Mouse (Mus musculus): ENCODE results near the gene Olfr487.
"Not testable (repeated sequence)": the region's sequence is repeated elsewhere in the genome, so short reads cannot be mapped to it uniquely, and the experiment has no call there.

The Olfr487 gene

GRCm38 (mm10) chr7:108214536-108214935, at the start of gene Olfr487:
TSS of gene Olfr487 (minus strand) at chr7:108214636.
- DNase-seq, result not testable (repeated sequence)

DNA sequence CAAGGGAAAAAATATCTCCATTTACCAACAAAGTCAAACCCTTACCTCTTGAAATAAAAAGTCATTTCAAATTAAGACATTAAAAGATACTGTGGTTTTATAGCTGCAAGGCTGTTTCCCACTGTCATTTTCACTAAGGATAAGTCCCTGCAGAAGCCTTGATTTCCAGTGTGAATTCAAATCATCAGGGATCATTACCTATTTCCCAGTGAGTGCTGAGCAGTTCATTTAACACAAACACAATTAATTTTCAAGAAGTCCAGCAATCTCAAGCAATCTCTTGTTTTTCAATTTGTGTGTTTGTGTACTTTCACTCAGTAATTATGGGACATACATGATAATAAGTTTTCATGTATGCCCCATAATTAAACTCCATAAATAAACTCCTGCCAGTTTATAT, 43.8 kb upstream of the Olfr487 start, which contains the start of gene Olfr488:
Olfr488 (minus strand) TSS at position 101 of the 400 bp plus-strand sequence.
- DNase-seq, result no peak

- DNase-seq, result no peak
Measured at GRCm38 (mm10) chr7:108233551-108233950, 19.1 kb upstream of the Olfr487 start.

DNA sequence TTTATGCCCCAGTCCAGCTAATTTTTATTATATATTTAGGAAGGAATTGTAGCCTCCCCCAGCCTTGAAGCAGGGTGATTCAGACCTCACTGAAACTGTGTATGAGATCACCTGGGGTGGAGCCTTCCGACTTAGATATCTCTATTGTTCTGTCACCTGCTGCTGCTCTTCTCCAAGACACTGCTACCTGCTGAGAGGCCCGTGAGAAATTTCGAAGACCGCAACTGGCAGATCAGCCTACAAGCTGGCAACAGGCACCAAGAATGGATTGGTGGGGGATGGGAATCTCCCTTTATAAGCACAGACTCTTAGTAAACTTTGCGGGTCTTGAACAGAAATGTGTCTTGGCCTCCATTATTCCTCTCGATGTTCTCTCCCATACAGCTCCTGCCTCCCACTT, 17.5 kb downstream of the Olfr487 start:
- DNase-seq, result no peak

- DNase-seq, result not testable (repeated sequence)
Measured at GRCm38 (mm10) chr7:108196337-108196736, 18.1 kb downstream of the Olfr487 start.

GRCm38 (mm10) chr7:108192714-108193113, 21.7 kb downstream of the Olfr487 start:
- DNase-seq, result not testable (repeated sequence)

GRCm38 (mm10) chr7:108191196-108191595, 23.2 kb downstream of the Olfr487 start:
- not testable (repeated sequence) for DNase-seq

DNA sequence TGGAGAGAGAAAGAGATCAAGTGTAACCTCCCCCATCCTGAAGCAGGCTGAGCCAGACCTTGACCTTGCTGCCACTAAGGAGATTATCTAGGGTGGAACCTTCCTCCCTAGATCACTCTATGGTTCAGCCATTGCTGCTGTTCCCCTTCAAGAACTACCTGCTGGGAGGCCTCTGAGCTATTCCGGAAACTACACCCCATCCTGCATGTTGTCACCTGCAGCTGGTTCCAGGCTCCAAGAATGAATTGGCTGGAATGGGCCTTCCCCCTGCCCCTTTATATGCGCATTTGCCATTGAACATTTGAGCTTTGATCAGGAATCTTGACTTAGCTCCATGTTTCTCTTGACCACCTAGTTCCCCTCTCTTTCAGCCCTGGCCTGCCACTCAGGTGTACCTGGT, 29.2 kb downstream of the Olfr487 start:
- not testable (repeated sequence) for DNase-seq

DNA sequence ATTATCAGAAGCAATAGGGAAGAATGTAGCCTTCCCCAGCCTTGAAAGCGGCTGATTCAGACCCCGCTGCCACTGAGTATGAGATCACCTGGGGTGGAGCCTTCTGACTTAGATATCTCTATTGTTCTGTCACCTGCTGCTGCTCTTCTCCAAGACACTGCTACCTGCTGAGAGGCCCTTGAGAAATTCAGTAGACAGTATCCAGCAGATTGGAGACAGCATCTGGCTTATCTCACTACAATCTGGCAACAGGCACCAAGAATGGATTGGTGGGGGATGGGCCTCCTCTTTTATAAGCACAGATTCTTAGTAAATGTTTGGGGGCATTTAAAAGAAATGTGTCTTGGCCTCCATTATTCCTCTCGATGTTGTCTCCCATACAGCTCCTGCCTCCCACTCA, 30.0 kb downstream of the Olfr487 start:
- not testable (repeated sequence) for DNase-seq

GRCm38 (mm10) chr7:108172642-108173041, 41.8 kb downstream of the Olfr487 start, which contains the start of gene Olfr486:
TSS of gene Olfr486 (minus strand) at chr7:108172742.
- not testable (repeated sequence) for DNase-seq

DNA sequence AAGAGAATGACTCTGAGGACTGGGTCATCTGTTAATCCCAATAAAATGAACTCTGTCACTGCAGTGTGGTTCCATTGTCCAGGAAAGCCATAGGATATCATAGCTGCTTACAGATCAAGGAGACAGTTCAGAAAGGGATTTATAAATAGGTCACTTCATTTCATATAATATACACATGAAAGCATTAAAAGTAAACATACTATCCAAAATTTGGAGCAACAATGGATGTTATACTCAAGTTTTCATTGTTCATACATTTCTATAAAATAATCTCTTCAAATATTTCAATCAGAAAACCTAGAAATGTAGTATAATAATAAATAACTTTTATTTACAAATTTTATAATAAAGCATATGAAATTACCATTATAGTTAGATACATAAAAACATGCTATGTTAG, 54.7 kb downstream of the Olfr487 start, which contains the start of gene Olfr485:
Olfr485 (minus strand) TSS at position 101 of the 400 bp plus-strand sequence.
- DNase-seq, result no peak

Measured in liver (tissue).